Mouse (Mus musculus) testis, adult 2 months (tissue): ENCODE measurements at regions not wholly inside any gene's neighbourhood (a gene's known extent, or its start where the extent isn't known, plus 50 kb on each side); places are given as distances from the start of the nearest gene placed in this dataset.

Experiments used
- CTCF ChIP-seq: fragments of 200-500 bp; IDR thresholded peaks from 2 replicates; pipeline ENCODE4 v1.5.1; 2012; ENCODE audit warnings: low read depth, mild to moderate bottlenecking, inconsistent platforms, low read length, moderate library complexity; ENCODE audit not compliant: control insufficient read depth, insufficient read depth, insufficient replicate concordance
- POLR2A ChIP-seq: fragments of 200-500 bp; IDR thresholded peaks from 2 replicates; pipeline ENCODE4 v1.6.1; 2012; ENCODE audit warnings: low read depth, mild to moderate bottlenecking, inconsistent platforms, low read length, moderate library complexity; ENCODE audit not compliant: control insufficient read depth

- TF ChIP-seq CTCF (no peak), POLR2A (no peak)
Observed at GRCm38 (mm10) chr2:71627097-71627755, 80.7 kb upstream of the Dlx2 start.
